Mouse (Mus musculus) spleen, embryonic (tissue): ENCODE measurements at regions not wholly inside any gene's neighbourhood (a gene's known extent, or its start where the extent isn't known, plus 50 kb on each side); places are given as distances from the start of the nearest gene placed in this dataset.

ENCODE experiments used
- CTCF ChIA-PET: fragments of 350-600 bp; sonication (Branson Sonifier 250); formaldehyde crosslinking; loops from one replicate; lab custom pipeline; 2022; lab: Charles Lee

DNA sequence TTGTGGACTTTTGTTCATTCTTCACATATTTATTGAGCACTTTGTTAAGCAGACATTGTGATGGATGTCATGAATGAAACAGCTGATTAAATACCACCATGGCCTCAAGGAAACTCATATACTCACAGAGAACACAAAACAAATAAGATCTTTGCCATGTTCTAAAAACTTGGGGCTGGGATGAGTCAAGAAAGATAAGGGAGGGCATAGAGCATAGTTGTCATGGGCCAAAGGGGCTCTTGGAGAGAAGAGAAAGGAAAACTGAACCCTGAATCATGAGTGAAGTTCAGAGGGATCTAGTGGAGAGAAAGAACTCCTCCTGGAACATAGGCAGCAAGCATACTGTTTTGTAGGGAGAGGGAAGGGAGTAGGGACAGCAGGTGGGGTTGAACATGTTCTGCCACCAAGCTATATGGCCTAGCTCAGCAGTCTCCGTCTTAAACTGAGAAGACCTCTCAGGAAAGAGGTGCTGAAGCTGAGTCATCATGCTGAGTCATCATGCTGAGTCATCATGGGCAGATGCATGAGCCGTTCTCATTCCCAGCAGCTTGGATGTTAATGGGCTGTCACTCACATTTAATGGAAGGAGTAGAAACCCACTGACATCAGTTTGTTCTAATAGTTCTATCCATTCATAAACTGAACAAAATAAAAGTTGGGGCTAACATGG lies 69.6 kb downstream of the Cetn3 start:
- CTCF ChIA-PET = no interaction called here

DNA sequence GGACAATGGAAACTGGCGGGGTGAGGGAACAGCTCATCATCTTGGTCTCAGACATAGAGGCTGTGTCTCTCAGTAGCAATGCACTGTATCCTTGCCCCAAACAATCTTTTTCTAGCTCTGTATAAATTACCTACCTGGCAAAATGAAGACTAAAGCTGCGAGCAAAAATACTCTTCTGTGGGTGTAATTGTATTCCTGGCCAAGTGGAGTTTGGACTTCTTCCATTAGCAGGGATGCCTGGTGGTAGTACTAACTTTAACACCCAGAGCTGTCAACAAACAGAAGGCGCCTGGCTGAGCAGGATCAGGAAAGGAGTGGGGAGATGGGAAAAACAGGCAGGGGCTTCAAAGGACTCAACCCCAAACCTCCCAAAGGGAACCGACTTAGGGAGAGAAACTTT lies 73.2 kb downstream of the Cetn3 start:
- CTCF ChIA-PET = no interaction called here

DNA sequence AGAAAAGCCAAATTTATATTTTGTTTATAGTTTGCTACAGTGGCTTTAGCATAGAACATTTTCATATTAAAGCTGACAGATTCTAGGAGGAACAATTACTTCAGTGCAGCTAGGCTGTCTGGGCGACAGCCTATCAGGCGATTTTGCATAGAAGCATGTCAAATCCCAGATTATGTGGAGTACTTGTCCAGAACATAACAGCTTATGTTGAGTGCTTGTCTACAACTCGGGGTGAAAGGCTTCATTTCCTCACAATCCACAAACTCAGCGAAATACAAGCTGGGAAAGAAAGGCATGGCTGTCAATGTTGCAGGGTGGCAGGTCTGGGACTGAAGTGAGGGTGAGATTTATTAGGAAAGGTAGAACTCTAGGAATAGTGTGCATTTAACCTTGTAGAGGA lies 77.8 kb downstream of the Cetn3 start:
- CTCF ChIA-PET = no interaction called here

DNA sequence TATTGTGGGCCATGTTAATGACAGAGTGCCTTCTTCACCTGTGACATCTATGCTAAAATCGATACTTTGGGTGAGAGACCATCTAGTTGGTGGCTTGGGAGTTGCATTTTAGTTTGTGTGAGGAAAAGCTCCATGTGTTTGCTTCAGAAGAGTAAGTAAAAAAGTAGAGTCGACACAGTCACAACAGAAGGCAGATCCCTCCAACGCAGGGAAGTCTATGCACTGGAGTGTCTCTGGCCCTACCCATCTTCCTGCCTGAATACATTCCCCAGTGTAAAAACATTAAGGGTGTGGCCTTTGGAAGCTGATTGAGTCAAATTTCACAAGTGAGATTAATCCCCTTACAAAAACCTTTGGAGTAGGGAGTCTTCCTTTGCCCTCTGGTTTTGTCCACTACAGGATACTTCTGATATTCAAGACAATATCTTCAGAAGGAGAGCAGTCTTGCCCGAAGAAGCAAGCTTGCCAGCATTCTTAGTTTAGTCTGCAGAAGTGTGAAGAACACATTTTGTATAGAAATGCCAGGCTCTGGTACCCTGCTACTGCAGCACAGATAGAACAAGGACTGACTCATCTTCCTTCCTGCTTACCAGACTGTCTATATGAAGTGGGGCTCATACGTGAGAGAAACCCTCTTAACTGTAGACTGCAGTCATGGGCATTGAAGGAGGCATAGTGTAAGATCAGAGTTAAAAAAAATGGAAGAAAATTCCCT lies 79.2 kb downstream of the Cetn3 start:
- CTCF ChIA-PET = no interaction called here

DNA sequence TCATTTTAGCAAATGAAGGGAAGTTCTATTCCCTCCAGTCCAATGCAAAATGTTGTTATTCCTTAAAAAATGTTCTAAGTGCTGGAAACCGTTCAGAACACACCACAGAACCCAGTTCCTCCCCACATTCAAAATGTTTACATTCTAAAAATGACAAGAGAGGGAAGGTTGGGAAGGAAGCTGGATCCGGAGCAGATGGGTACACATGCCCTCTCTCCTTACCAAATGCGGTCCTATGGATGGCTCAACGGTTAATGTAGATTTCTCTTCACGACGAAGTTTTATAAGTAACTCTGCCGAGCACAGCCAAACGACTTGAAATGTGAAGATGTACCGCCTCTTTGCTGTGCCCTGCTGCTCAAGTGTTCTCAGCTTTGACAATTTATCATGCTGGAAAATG lies 88.3 kb downstream of the Cetn3 start:
- CTCF ChIA-PET = no interaction called here

DNA sequence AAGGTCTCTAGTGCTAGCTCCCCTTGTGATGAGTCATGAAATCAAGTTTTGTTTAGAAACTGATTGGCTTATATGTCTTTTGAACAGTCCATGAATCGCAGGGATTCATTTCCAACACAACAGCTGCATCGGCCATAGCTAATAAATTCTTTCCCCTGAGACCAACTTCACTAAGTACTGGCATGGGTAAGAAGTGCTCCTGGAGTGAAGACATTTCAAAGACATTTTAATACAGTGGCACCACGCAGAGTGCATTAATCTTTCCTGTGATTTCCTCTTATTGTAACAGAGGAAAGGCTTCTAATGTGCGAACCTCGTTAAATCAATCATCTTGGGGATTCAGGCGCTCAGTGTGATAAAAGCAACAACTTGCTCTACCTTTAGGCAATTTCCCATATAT lies 103.0 kb downstream of the Cetn3 start:
- CTCF ChIA-PET = no interaction called here

DNA sequence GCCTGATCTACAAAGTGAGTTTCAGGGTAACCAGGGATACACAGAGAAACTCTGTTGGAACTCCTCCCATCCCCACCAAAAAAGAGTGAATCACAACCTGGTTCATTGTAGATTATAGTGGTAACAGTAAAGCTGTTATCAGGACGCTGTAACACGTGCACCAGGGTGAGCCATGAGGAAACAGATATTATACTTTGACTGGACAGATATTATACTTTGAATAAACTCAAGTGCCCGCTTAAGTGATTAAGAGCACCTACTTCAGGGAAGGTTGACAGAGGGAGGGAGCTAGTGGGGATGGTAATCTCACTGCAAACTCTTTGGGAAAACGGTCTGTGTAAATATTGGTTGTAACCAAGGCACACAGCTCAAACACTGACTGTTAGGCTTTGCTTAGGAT lies 147.4 kb downstream of the Cetn3 start:
- CTCF ChIA-PET = no interaction called here

DNA sequence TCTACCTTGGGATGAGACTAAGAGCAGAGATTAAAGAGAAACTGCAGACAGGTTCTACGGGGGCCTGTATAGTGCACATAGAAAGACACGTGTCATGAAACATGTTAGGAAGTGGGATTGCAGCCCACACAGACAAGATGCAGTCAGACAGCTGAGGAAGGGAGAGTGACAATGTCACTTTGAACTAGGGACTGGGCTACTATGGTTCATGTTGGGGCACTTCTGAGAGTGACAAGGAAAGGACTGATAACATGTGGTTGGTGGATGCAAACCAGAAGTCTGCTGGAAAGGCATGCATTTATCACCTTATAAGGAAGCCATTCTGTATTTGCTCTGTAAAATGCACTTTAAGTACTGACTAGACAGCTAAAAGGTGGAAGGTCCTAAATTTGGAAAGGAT lies 148.3 kb downstream of the Cetn3 start:
- CTCF ChIA-PET = no interaction called here

DNA sequence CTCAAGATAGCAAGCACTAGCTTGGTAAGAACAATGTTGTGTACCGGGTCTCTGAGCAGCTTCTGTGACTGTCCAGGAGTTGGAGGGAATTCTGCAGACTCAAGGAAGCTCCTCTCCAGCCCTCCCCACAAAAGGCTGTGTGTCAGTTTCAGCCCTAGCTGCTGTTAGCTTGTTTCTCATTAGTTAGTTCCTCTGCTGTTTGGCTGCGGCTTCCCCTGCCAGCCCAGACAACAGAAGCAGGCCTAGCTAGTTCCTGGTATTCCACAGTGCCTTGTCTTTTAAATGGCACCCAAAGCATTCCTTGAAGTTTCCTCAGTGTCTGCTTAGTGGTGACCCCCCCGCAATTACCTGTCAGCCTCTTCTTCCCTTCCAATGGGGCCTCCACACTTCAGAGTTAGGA lies 154.2 kb downstream of the Cetn3 start:
- CTCF ChIA-PET = no interaction called here

DNA sequence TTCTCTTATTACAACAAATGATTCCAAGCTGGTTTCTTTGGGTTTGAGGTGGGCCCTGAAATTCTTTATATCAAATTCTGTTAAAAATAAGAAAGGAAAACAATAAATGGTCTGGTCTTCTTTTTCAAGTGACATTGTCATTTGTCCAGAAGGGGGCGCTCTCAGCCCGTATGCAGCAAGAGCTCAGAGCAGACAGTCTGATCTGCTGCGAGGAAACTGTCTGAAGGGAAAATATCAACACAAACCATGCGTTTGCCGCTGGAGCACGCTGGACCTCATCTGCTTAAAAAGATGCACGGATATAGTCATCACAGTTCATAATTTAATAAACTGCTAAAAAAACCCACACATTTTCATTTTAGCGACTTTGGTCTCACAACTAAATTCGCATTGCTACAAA lies 161.2 kb downstream of the Cetn3 start:
- CTCF ChIA-PET = no interaction called here

DNA sequence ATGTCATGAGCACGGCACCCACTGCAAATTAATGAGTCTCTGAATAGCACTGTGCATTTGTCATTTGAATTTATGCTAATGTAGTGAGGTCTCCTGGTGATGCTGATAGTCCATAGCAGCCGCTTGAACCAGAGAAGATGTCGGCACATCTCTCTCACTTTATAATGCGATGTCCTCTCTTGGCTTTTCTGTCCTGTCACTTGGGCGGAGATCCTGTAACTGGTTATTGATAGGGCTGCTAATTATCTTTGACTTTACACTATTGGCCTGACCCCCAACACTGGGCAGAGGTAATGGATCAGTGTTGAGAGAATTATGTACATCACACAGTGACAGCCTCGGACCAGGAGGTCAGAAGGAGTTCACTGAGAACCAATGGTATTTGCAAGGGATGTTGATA lies 161.6 kb downstream of the Cetn3 start:
- CTCF ChIA-PET = no interaction called here

DNA sequence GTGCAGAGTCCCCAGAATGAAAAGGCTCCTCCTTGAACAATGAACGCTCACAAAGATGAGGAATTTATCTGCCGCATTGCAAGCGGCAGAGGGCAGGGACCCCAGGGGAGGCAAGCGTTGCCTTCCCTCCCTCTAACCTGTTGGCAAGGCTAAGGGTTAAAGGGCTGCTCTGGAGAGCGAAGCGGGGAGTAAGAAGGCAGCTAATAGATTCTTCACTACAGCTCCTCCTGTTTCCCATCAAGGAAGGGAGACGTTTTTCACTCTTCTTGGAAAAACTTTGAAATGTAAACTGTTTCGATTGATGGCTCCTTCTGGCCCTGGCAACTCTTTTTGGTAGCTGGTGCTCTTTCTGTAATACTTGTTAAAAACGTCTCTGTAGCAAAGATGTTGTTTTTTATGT lies 162.9 kb downstream of the Cetn3 start:
- CTCF ChIA-PET = interaction anchor here (0.7 kb wide), 1 partner anchor 1118 kb away, joined by 3 read pairs; no protein-coding TSS in a partner anchor

DNA sequence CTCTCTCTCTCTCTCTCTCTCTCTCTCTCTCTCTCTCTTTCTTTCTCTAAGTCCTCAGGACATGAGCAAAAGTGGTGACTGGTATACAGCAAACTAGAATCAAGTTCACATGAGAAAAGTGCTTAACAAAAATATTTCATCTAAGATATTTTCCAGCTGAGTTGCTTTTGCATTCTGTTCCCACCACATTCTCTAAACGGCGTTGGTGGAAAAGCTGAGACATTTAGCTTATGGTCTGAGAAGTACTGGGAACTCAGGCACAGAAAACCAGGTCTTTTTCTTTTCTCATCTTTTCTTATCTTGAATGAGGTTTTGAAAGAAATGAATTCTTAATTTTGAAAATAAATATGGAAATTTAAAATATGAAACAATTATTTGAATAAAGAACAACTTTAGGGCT lies 182.6 kb downstream of the Cetn3 start:
- CTCF ChIA-PET = interaction anchor here (0.7 kb wide), 1 partner anchor 12 kb away, joined by 6 read pairs; no protein-coding TSS in a partner anchor

DNA sequence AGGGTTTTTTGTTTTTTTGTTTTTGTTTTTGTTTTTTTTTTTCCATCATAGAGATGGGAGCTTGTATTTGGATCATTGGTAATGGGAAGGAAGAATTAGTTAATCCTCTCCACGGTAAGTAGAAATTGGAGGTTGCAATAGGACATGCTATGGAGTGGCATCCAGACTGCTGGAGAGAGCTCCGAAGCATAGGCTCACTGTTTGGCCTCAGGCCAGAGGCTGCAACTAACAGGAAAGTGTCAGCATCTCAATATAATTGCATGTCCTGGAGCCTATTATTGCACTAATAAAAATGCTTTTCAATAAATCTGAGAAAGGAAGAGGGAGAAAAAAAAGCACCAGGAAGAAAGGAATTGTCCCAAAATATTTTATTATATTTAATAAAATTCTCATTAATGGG lies 193.0 kb downstream of the Cetn3 start:
- CTCF ChIA-PET = interaction anchor here (0.7 kb wide), 1 partner anchor 1884 kb away, joined by 5 read pairs; no protein-coding TSS in a partner anchor

DNA sequence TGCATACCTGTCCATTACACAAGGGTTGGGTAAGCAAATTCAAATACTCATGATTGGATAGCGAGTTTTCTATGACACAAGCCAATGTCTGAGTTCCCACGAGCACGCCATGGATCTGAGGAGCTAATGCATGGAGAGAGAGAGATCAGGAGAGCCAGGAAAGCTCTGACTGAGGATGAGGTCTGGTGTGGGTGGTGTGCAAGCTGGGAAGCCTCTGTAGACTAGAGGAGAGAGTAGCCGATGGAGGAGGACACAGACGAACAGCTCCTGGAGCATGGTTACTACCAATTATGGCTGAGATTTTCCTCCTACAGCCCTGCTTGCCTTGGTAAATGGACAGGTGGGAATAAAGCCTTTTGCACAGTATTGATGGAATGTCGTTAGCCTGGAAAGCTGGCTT lies 195.1 kb downstream of the Cetn3 start:
- CTCF ChIA-PET = interaction anchor here (0.5 kb wide), 1 partner anchor 12 kb away, joined by 6 read pairs; no protein-coding TSS in a partner anchor

DNA sequence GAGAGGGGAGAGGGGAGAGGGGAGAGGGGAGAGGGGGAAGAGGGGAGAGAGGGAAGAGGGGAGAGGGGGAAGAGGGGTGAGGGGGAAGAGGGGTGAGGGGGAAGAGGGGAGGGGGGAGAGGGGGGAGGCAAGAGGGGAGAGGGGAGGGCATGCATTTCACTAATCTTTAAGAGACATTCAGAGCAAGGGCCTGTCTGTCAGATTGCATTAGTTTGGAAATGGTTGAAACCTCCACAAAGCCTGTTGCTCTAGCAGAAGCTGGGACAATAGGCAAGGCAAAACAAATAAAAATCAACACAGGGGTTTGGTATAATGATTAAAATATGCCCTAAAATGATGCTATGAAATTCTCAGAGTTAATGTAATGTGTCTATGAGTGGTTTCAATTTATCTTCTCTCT lies 196.4 kb downstream of the Cetn3 start:
- CTCF ChIA-PET = no interaction called here

DNA sequence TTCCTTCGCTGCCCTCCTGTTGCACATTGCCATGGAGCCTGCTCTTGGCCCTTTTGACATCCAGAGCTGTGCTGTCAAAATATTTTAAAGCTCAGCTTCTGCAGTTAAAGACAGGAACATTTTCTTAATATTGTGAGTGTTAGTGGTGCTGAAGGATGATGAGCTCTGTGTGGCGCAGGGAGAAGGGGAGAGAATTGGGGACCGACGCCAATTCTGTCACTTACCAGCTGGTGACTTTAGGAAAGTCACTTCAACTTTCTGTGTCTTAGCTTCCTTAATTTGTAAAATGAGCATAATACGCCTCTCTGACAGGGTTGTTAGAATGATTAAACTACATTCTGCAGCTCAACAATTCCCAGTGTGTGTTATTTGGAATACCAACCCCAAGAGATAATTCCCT lies 197.2 kb downstream of the Cetn3 start:
- CTCF ChIA-PET = no interaction called here

DNA sequence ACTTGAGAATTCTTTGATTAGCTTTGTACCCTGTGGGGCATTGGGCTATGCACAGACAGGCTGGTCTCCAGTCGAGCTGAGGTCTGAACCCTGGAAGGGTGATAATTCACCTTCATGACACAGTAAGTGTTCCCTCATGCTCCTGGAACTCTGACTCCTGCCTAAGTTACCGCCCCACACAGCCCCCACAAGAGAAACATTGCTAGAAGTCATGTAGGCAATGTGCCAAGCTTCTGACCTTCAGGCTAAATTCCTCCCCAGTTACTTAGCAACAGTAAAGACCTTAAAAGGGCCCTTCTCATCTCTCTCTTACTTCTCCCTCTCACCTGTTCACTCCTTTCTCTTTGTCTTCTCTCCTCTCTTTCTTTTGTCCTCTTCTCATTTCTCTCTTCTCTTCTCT lies 199.6 kb downstream of the Cetn3 start:
- CTCF ChIA-PET = no interaction called here

DNA sequence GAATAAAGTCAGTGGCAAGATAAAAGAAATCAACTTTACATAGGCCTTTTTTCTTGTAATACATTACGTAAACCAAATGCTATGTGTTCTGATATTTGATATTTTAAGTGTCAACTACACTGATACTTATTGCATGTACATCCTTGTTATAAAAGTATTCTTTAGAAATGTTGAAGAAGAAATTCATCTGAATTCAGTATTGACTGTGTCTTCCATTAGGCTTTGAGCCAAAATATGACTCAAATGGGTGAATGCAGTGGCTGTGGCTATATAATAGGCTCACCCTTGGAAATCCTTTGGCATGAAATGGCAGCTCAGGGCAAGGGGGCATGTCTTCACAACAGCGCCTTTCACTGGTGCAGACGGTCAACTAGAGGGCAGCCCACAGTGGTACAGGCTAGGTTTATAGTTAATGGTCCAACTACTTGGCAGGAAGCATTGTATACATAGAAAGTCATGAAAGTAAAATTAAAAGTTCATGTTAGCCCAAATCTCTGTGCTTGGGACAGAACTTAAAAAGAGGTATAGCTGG lies 217.9 kb downstream of the Cetn3 start:
- CTCF ChIA-PET = no interaction called here

DNA sequence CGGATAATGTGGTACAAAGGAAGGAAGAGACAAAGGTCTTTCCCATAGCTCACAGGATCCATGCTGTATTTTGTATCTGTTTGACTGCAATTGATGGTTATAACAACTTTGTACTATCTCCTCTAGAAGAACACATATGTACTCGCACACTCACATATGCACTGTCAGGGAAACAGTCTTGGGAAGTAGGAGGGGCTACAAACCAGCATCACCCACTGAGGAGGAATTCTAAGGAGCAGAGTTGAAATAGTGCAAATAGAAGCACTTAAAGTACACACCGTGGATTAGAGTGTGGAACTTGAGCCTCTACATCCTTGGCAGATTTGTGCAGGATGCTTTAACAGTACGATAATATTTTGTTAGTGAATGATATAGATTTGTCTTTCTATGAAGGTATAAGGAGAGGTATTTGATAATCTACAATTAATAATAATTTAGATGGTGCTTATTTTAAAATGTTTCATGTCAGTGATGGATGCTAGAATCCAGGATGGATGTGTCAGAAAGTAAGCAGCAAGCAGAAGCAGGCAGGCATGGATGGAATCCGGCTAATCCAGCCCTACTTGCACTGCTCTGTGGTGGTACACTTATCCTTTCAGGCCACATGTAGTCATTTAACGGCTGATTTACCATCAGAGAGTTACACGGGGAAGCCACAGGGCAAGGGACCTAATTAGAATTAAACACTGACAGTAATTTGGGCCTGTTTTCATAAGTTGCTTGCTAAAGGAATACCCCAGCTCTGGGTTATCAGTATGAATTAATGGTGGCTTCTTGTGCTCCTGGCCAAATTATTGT lies 223.3 kb downstream of the Cetn3 start:
- CTCF ChIA-PET = no interaction called here

DNA sequence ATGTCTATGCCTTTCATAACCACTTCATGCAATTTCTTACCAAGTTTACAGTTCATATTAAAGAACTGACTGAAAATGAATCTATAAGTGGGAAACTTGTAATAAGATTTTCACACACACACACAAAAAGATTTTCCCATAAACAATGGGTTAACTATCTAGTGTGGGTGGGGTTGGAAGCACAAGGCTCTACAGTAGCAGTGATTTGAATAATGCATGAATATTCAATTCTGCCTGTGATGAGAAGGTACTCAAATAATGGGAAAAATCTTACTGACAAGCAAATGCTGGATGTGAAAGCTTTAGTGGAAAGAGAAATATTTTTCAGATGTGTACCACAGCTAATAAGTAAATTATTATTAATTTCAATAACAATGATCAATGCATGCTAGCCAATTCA lies 224.3 kb downstream of the Cetn3 start:
- CTCF ChIA-PET = no interaction called here

DNA sequence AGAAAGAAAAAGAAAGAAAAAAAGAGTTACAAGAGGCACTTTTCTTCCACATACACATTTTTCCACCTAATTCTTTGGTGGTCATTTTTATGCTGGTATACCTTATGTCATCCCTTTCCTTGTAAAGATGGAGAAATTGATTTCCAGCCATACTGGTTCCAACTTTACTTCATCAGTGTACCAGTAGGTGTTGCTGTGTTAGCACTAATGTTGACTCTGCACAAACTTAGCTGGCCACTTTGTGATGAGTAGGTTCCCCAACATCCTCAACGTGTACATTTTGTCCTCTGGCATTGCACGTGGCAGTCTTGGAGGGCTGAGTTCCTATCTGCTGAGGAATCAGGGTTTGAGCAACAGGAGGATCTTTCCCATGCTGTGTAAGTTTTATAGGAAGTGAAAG lies 256.7 kb downstream of the Cetn3 start:
- CTCF ChIA-PET = no interaction called here
